Mouse (Mus musculus) liver, adult 2 months (tissue): ENCODE data around the gene Ndufc1.

Experiments
- CTCF ChIP-seq: fragments of 200-500 bp; IDR thresholded peaks from 2 replicates; pipeline ENCODE4 v1.5.1; 2011; ENCODE audit warnings: low read depth, low read length, control low read depth
- POLR2A ChIP-seq: fragments of 200-500 bp; IDR thresholded peaks from 2 replicates; pipeline ENCODE4 v1.6.1; 2011; ENCODE audit warnings: low read length, control low read depth; ENCODE audit not compliant: insufficient read depth; ENCODE audit errors: extremely low read depth

- TF ChIP-seq POLR2A (no peak), CTCF (no peak)
These were observed 773 bp downstream of the Ndufc1 start for GRCm38 (mm10) chr3:51407870-51408560.
